Mouse (Mus musculus) heart, adult 2 months (tissue): Measurements from ENCODE around the gene Glyctk. TPM values are rescaled to one million over a fixed set of nuclear protein-coding genes. Genes with fewer than 3 reads are reported as not detected.

ENCODE experiments used
- DNase-seq, 2 experiments: peaks; one replicate each; pipeline ENCODE4 v3.0.0; 2021
- H3K27ac ChIP-seq: fragments of 200-600 bp; 2 replicates; pipeline ENCODE4 v1.8.1; 2022
- H3K27me3 ChIP-seq: fragments of 200-500 bp; 2 replicates; pipeline ENCODE4 v1.6.1; 2012; ENCODE audit warnings: mild to moderate bottlenecking, low read length, inconsistent platforms, mixed read lengths; ENCODE audit not compliant: control insufficient read depth, insufficient read depth
- H3K36me3 ChIP-seq: fragments of 200-500 bp; 2 replicates; pipeline ENCODE4 v1.6.1; 2012; ENCODE audit warnings: low read length, inconsistent platforms; ENCODE audit not compliant: control insufficient read depth, insufficient read depth
- H3K4me1 ChIP-seq: fragments of 200-500 bp; 2 replicates; pipeline ENCODE4 v1.6.1; 2011; ENCODE audit warnings: low read length; ENCODE audit not compliant: control insufficient read depth, insufficient read depth
- H3K4me3 ChIP-seq: fragments of 200-600 bp; 2 replicates; pipeline ENCODE4 v1.8.1; 2022
- H3K79me2 ChIP-seq: fragments of 200-500 bp; replicated peaks from 2 replicates; pipeline ENCODE4 v1.6.1; 2012; ENCODE audit warnings: mild to moderate bottlenecking, inconsistent platforms, low read length, moderate library complexity, mixed read lengths; ENCODE audit not compliant: control insufficient read depth, insufficient read depth
- H3K9ac ChIP-seq: fragments of 200-500 bp; 2 replicates; pipeline ENCODE4 v1.6.1; 2012; ENCODE audit warnings: low read depth, mild to moderate bottlenecking, control low read depth, inconsistent platforms, low read length, mixed read lengths
- CTCF ChIP-seq: fragments of 200-600 bp; IDR thresholded peaks from 2 replicates; pipeline ENCODE4 v1.8.1; 2022; ENCODE audit warnings: antibody characterized with exemption, mild to moderate bottlenecking, moderate library complexity
- EP300 ChIP-seq: fragments of 200-500 bp; IDR thresholded peaks from 2 replicates; pipeline ENCODE4 v1.6.1; 2011; ENCODE audit warnings: low read depth, low read length, control low read depth; ENCODE audit not compliant: insufficient read depth
- POLR2A ChIP-seq: fragments of 200-500 bp; IDR thresholded peaks from 2 replicates; pipeline ENCODE4 v1.6.1; 2011; ENCODE audit warnings: mild to moderate bottlenecking, low read depth, low read length, control low read depth; ENCODE audit not compliant: insufficient read depth
- WGBS: fragments of 180-500 bp; shearing (Covaris S2); methylation state at CpG from one replicate; pipeline ENCODE4 v1.1.7; 2018; 5-methylcytosine and 5-hydroxymethylcytosine counted together
- intact Hi-C: fragments of 180-260 bp; cut with DNase I; formaldehyde crosslinking; loops from one replicate; pipeline ENCODE4 v1.15.1; 2025
- polyA plus RNA-seq: library from polyadenylated mRNA; depleted of rRNA; stranded (reverse); fragments of >200 nt; gene quantifications from 2 replicates; pipeline ENCODE4 v1.2.3, GENCODE M21; 2012
- total RNA-seq, 2 experiments: library from RNA; stranded (reverse); gene quantifications; 2 replicates each; pipeline ENCODE4 v1.2.3; 2021

Glyctk gene
- total and polyA plus RNA-seq, 3 experiments = 1.6 to 3.4 (median 2.3) TPM

DNA sequence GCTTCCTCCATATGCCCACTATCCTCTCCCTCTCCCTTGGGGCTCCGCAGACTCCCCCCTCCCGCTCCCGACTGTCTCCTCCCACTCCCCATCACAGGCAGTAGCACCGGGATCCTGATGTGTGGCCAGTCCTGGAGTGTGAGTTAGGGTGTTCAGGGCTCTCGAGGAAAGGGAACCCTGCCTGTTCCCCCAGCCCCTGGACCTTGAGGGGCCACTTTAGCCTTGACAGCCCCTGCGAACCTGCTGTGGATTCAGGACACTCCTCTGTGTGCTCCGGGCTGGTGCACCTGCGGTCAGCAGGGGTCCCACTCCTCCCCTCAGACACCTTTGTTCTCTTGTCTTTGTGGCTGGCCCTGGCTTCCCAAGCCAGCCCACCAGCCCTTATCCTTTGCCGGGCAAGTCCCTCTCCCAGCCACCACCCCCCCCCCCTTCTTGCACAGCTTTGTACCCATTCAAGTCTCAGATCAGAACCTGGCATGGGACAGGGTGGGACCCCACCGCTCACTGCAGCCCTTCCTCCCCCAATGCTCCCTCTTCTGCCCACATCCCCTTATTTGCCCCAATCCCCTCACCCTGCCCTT lies 10.0 kb downstream of the Glyctk start:
- no peak overlapping the region for H3K4me3 ChIP-seq
- 9% methylated on average over 10 of the region's 10 CpGs for WGBS
- intact Hi-C loops = no loop called here

DNA sequence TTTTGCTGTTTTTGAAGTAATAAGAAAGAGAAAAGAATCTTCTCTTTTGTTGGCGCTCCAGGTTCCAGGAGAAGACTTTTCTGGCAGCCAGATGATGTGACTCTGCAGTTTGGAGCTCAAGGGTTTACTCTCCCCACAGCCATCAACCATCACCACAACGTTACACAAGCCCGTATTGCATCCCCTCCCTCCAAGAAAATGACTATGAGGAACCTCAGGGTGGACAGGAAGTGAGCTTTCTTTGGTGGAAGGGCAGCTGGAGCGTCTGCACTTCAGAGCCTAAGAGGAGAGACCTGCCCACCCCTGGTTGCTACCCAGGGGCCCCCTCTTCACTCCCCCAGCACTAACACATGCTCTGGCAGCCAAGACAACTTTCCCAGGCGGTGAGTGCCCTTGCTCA lies 10.7 kb downstream of the Glyctk start:
- peaks cover 17% of the 10 kb centered on the region for H3K27me3 ChIP-seq
- H3K9ac ChIP-seq = no peak overlapping the region
- no peak overlapping the region for H3K4me3 ChIP-seq
- H3K79me2 ChIP-seq = no peaks in the 10 kb centered on the region
- no peaks in the 10 kb centered on the region for H3K36me3 ChIP-seq
- no peak for TF ChIP-seq CTCF
- no peak for TF ChIP-seq POLR2A
- TF ChIP-seq EP300 = no peak
- WGBS = 30% methylated on average over 5 of the region's 5 CpGs
- intact Hi-C loops = no loop called here
- no peak for DNase-seq
- no peaks in the 10 kb centered on the region for H3K4me1 ChIP-seq
- H3K27ac ChIP-seq = no peak overlapping the region

More for the DNA sequence above, 10.0 kb downstream of the Glyctk start:
- TF ChIP-seq EP300 (no peak), CTCF (0 out of 2 replicates have a peak, but pooled peaks have one; percentile 3), POLR2A (no peak)
- no peak for DNase-seq
- no peaks in the 10 kb centered on the region for H3K36me3 ChIP-seq
- no peaks in the 10 kb centered on the region for H3K79me2 ChIP-seq
- no peak overlapping the region for H3K27ac ChIP-seq
- H3K4me1 ChIP-seq = no peaks in the 10 kb centered on the region
- peaks cover 17% of the 10 kb centered on the region for H3K27me3 ChIP-seq
- no peak overlapping the region for H3K9ac ChIP-seq

- no peak overlapping the region for H3K9ac ChIP-seq
- no peak for DNase-seq
- H3K27ac ChIP-seq = no peak overlapping the region
- TF ChIP-seq EP300 (no peak), CTCF (no peak), POLR2A (no peak)
- no peaks in the 10 kb centered on the region for H3K4me1 ChIP-seq
- 69% methylated on average over 2 of the region's 2 CpGs for WGBS
- no peak overlapping the region for H3K4me3 ChIP-seq
- no peaks in the 10 kb centered on the region for H3K79me2 ChIP-seq
- peaks cover 17% of the 10 kb centered on the region for H3K27me3 ChIP-seq
- no peaks in the 10 kb centered on the region for H3K36me3 ChIP-seq
- intact Hi-C loops = no loop called here
Measured at GRCm38 (mm10) chr9:106145582-106145981, 12.4 kb downstream of the Glyctk start.

DNA sequence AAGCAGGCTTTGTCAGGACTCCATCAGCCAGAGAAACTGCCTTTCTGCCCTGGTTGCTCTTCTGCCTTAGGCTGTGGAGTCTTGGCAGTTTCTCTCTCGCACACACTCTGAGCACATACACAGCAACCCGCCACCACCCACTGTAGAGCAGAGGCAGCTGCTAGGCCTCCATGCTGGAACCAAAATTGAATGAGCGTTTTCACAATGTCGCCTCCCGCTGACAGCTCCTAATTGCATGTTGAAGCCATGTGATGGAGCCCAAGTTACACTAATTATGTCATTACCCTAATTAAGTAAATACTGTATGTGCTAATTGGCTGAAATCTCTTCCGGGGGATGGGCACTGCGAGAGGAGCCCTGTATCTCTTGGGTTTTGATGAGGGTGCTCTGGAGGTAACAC lies 13.8 kb downstream of the Glyctk start:
- Histone ChIP-seq H3K9ac (no peak overlapping the region), H3K36me3 (no peaks in the 10 kb centered on the region), H3K27me3 (peaks cover 12% of the 10 kb centered on the region), H3K79me2 (no peaks in the 10 kb centered on the region), H3K4me3 (no peak overlapping the region), H3K4me1 (no peaks in the 10 kb centered on the region), H3K27ac (no peak overlapping the region)
- no peak for TF ChIP-seq POLR2A
- TF ChIP-seq EP300 = no peak
- no peak for TF ChIP-seq CTCF
- DNase-seq = no peak
- intact Hi-C loops = no loop called here
- WGBS = 74% methylated on average over 7 of the region's 7 CpGs

- intact Hi-C loops = no loop called here
- no peaks in the 10 kb centered on the region for H3K4me1 ChIP-seq
- no peak overlapping the region for H3K9ac ChIP-seq
- no peak overlapping the region for H3K4me3 ChIP-seq
- H3K27me3 ChIP-seq = no peaks in the 10 kb centered on the region
- no peaks in the 10 kb centered on the region for H3K36me3 ChIP-seq
- no peaks in the 10 kb centered on the region for H3K79me2 ChIP-seq
- 74% methylated on average over 12 of the region's 12 CpGs for WGBS
- no peak for DNase-seq
- no peak for TF ChIP-seq CTCF
- TF ChIP-seq EP300 = no peak
- TF ChIP-seq POLR2A = no peak
- no peak overlapping the region for H3K27ac ChIP-seq
Measured at GRCm38 (mm10) chr9:106141955-106142354, 16.0 kb downstream of the Glyctk start.

DNA sequence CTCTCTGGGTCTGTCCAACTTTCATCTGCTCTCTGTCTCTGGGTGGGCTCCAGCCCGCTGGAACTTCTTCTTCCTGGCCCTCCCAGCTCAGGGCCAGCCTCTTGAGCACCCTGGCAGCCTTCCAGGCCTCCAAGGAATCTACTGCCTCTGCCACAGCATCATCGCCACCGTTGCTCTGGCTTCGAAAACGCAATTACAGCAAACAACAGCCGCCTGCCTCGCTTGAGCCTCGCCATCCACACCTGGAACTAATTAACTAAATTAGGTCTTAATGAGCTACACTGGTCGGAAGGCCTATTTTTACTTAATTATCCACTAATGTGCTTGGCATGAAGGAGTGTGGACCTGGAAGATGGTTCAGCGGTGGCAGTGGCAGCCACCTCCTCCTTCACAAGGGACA lies 18.2 kb downstream of the Glyctk start:
- Histone ChIP-seq H3K4me1 (no peaks in the 10 kb centered on the region), H3K27ac (no peak overlapping the region), H3K79me2 (no peaks in the 10 kb centered on the region), H3K27me3 (no peaks in the 10 kb centered on the region), H3K36me3 (no peaks in the 10 kb centered on the region), H3K9ac (no peak overlapping the region), H3K4me3 (no peak overlapping the region)
- TF ChIP-seq POLR2A (no peak), CTCF (no peak), EP300 (no peak)
- WGBS = 60% methylated on average over 10 of the region's 10 CpGs
- intact Hi-C loops = no loop called here
- DNase-seq = no peak
